Mouse (Mus musculus): ENCODE measurements around the gene Metap1d.
A peak's percentile ranks its signal among the peaks of the same experiment; 100 is the strongest.

Gene Metap1d

DNA sequence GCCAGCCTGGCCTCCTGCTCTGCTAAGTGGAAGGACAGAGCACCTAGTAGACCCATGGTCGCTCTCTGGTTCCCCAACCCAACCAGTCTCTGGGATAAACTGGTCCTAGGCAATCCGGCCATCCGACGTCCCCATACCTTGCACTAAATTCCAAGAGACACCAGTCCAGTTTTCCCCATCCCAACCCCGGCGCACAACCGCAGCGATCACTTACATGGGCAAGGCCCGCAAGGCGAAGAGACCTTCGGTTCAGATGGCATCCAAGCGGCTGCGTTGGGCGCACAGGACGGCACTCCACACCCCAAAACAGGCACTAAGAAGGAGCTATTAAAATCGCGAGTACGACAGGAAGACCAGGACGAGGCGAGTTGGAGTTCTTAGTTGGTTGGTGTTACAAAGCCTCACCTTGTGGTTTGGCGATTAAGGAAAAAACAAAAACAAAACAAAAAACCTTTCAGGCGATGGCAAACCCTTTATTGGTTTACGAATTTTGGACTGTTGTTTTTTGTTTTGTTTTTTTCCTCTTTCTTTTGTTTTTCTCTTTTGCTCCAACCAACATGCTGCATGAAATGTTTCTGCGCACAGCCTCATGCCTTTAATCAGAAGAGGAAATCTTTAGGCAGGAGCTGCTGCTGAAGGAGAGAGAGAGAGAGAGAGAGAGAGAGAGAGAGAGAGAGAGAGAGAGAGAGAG, 74.4 kb downstream of the Metap1d start:
- DNase-seq (ENCODE audit: low spot score) = no peak

DNA sequence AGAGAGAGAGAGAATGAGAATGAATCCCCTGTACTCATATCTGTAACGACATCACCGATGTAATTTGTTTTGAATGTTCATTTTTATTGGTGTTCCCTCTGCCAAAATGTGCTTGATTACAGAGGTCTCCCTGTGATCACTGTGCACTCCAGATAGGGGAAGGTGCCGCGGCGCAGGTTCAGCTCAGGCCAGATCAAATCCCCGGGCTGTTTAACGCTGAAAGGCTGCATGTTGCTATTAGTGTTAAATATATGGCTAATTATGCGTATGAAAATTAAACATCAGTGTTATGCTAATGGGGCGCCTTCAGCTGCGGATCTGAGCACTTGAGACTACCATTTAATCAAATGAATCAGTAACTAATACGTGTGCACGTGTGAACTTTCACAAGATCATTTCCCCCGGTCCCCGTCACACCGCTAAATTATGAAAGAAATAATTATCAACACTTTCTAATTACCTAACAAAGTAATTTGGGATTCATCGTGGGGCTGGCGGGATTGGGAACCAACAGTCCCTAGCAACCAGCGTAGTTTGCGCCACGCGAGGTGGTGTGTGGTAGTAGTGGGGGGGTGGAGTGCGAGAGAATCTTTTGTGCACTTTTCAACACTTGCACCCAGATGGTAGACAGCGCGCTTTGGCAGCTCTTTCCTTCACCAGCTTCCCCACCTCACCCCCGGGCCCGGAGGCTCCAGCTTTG, 75.1 kb downstream of the Metap1d start, which contains the start of gene Dlx1:
Dlx1 (plus strand) TSS at position 100 of the 700 bp plus-strand sequence.
- no peak for DNase-seq (ENCODE audit: low spot score)

DNA sequence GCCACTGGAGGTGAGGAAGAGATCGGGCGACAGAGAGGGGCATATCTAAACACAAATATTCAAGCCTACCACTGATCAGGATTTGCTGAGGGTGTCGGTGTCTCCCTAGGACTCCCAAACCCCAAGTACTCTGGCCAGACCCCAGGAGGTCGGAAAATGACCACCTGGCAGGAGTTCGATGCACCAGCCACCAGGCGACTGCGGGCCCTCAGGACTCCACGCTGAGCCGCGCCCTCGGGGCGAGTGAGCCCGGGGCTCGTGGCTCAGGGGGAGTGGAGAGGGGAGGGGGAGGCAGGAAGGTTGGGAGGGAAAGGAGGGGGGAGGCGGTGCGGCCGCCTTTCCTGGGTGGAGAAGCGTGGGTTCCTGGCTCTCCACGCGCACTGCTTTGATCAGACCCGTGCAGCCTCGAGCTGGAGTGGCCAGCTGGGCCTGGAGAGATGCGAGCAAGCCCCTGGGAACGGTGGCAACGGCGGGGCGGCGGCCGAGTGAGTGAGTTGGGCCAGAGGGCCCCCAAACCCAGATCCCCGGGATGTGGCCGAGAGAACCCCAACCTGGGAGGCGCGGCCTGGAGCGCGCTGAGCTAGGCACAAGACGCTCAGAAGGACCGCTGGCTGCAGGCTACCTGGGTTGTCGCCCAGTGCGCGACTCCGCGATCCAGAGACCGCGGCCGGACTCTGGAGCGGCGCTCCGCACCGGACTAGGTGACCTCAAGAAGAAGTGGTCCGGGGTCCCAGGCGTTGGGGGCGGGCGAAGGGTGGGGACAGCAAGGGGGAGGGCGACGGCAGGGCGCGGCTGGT, 75.8 kb downstream of the Metap1d start:
- DNase-seq (ENCODE audit: low spot score) = peak; percentile 56

DNA sequence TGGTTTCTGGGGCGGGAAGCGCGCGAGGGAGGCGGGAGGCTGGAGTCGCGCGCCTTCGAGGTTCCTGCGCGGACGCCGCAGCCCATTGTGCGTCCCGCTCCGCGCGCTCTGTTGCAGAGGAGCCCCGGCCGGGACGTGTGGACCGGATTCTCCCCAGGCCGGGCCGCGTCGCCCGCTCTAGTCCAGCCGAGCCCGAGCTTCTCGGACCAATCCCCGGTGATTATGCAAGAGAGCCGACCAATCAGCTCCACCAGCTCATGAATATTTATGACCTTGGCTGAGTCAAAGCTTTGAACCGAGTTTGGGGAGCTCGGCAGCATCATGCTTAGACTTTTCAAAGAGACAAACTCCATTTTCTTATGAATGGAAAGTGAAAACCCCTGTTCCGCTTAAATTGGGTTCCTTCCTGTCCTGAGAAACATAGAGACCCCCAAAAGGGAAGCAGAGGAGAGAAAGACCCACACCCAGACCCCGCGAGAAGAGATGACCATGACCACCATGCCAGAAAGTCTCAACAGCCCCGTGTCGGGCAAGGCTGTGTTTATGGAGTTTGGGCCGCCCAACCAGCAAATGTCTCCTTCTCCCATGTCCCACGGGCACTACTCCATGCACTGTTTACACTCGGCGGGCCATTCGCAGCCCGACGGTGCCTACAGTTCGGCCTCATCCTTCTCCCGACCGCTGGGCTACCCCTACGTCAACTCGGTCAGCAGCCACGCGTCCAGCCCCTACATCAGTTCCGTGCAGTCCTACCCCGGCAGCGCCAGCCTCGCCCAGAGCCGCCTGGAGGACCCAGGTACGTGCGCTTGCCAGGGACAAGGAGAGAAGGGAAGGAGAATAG, 76.7 kb downstream of the Metap1d start:
- DNase-seq (ENCODE audit: low spot score) = peak; percentile 94

DNA sequence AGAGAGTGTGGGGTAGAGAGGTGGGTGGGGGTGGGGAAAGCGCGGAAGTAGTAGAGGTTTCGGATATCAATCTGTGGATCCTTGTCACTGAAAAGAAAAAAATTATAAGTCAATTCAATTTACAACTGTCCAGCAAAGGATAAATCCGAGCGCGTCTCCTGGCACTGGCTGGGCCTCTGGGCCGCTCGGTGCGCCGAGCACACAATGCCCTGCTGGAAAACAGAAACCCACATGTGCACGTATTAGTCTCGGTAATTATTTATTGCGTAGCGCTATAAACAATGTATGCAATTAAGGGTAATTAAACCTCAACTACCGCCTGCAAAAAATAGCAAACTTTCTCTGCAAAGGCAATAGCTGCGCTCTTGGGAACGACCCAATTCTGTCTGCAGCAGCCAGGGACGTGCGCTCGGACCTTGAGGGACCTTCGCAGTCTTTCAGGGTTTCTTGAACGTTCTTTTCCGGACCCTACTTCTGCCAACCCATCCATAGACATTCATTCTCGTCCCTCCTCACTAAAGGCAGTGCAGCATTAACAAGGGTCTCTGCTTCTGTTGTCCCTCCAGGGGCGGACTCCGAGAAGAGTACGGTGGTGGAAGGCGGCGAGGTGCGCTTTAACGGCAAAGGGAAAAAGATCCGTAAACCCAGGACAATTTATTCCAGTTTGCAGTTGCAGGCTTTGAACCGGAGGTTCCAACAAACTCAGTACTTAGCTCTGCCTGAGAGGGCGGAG, 77.5 kb downstream of the Metap1d start:
- DNase-seq (ENCODE audit: low spot score) = peak; percentile 46

DNA sequence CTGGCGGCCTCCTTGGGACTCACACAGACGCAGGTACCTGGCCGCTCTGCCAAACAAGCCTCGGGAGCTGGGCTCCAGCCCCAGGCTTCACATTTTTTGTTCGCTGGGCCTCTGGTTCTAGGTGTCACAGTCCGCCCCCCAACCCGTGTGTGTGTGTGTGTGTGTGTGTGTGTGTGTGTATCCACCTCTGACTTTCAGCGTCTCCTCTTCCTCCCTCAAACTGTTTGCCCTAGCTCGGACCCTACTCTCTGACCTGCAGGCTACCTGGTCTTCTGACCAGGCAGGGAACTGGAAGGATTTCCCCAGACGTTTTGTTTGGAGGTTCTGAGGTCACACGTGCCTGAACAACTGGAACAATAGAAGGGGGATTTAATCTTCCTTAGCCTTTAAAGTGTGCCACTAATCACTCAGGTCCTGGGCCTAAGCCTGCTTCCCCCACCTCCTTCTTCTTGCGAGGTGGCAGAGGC, 78.1 kb downstream of the Metap1d start:
- no peak for DNase-seq (ENCODE audit: low spot score)

DNA sequence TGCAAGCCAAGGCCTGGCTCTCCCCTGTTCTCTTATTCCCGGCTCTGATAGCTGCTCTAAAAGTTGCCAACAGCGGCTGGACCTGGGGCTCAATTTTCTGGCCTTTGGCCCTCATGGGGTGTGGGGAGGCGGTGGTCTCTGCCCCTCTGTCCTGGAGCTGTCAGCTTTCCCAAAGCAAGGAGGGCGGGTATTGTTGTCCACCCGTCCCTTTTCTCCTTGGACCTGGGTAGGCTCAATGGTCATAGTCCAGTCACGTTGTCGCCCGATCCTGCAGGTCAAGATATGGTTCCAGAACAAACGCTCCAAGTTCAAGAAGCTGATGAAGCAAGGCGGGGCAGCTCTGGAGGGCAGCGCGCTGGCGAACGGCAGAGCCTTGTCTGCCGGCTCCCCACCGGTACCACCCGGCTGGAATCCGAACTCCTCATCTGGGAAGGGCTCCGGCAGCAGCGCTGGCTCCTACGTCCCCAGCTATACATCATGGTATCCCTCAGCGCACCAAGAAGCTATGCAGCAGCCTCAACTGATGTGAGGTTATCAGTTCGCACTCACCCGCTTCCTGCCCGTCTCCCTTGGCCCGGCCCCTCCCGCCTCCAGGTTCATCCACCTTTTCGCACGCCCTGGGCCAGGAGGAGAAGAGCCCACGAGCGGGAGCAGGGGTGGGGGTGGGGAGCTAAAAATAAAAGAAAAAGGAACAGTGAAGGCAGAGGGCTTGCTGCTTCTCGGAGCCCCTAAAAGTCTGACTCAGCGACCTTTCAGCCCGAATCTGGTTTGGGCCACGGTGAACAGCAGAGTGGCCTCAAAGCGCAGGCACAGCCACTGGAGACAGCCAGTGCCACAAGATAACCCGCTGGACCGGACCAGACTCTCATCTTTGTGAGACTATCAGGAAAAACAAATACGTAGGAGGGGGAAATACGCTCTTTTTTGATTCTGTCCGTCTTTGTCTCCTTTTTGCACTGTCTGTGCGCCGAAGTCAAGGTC, 79.2 kb downstream of the Metap1d start:
- no peak for DNase-seq (ENCODE audit: low spot score)

DNA sequence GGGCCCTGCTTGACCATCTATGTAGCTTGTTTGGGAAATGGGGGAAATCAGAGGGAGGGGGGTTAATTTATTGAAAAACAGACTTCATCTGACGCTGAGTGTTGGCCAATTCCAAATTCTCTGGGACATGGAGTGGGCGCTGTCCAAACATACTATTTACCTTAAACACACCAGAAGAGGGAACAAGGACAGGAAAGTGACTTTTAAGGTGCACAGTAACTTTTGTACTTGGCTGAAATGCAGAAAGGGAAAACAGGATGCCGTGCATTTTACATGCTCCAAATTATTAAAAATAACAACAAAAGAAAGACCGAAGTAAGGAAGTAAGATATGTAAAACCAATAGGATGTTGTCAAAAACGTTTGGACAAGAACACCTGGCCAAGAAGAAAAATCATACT, 80.0 kb downstream of the Metap1d start:
- no peak for DNase-seq (ENCODE audit: low spot score)

DNA sequence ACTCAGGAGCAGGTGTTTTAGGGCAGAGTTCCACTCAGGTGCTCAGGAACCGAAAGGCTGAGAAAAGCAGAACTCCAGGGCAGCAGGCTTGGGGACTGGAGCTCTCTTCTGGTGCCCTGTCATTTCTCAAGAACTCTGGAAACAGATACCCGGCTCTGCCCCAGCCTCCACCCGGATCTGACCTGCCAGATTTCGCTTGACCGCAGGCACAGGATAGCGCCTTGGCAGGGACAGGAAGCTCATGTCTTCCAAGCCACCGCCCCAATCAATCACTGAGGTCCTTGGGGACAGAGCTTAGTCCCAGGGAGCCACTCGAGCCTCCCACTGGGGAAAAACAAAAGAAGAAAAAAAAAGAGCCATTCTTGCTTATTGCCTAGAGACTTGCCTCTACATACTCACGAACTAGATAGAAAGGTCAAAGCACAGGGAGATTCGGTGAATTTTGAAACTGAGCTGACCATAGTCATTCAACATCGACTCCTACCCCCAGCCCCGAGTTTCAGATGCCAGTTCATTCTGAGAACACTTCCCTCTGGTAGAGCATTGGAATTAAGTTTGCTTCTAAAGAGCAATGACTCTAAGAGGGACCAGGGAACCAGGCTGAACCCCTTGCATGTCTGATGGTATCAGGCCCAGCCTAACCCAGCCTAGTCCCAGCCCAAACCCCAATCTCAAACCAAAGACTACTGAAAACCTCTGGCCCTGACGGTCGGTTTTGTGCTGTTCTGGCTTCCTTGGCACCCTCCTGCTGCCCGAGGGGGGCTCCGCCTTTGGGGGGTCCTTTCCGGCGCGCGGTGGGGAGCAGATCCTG, 81.4 kb downstream of the Metap1d start:
- DNase-seq (ENCODE audit: low spot score) = no peak

DNA sequence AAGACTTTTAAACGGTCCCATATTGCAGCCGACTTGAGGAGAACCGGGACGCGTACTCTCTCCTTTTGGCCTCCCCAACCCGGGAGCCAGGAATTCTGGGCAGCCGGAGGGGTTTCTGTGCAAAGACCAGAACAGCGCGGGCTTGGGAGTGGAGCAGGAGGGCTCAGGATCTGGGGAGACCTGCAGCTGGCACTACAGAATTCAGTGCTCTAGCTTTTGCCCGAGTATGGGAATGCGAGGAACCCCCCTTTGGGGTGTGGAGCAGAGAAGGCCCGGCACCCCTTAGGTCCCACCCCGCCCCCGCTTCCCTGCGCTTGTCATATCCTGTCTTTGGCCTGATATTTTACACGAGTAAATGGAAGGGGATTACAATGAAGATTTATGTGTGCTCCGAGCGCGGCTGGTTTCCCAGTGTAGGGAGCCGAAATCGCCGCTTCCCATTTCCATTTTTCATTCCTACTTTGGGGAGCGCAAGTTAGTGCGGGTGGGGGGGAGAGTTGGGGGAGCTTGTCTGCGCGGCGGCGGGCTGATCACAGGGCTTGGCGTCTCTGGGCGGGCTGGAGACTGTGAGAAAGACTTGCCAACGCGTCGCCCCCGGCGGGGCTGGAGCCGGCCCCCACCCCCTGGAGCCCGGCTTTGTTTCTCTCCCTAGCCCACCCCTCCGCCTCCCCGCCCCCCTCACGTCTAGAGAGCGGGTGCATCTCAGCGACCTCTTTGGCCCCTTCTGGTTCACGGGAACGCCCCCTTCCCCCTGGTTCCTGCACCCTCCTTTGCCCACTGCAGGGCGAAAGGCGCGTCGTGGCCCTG, 87.7 kb downstream of the Metap1d start:
- DNase-seq (ENCODE audit: low spot score) = peak; percentile 25

DNA sequence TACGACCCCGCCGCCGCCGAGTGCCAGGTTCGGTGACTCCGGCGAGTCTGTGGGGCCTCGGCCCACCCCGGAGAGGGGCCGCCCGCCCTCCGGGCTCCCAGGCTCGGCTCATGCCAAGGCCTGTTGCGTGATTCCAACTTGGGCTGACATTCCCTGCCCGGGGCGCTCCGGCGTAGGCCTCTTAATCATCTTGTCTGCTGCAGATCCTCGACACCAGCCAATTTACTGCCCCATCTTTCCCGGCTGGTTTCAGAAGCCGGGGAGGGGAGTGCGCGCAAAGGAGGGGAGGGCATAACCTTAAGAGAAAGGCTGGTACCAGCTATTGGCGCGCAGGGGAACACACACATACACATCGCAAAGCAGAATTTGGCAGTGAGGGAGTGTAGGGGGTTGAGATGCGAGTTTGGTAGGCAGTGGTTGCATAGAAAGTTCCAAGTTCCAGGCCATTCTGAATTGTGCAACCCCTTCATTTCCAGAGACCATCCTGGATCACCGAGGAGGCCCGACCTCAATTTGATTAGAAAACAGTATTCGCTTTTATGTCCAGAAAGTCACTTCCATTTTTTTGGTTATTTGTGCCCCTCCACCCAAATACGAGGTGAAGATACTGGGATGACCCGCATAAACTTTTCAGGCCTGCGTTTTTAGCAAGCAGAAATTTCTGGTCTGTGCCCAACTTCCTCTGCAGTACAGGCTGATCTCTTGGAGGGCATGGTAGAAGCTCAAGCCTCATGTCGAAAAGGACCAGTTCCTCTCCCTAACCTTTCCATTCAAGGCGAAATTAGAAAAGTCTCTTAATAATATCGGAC, 88.5 kb downstream of the Metap1d start:
- peak; percentile 37 for DNase-seq (ENCODE audit: low spot score)

DNA sequence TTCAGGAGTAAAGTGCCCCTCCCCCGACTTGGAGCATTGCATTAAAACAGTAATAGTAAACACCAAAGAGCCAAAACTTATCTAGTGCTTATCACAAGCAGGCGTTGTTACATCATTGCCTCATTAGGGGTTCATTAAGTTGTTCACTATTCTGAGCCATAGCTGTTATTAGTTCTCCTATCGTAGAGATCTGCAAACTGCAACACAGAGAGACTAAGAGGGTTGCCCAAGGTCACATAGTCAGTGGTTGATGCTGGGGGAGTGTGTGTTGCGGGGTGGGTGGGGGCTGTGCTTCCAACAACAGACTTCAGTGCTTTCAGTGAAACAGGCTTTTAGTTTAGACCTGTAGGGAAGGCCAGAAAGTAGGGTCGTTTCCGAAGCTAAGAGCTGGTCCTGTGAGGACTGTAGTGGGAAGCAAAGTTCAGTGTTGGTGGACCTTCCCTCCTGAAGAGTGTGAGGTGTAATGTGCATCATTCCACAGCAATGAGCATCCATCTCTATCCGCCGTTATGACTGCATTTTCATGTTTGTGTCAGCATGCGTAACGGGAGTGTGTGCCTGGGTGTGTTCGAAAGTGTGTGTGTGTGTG, 89.2 kb downstream of the Metap1d start:
- no peak for DNase-seq (ENCODE audit: low spot score)

DNA sequence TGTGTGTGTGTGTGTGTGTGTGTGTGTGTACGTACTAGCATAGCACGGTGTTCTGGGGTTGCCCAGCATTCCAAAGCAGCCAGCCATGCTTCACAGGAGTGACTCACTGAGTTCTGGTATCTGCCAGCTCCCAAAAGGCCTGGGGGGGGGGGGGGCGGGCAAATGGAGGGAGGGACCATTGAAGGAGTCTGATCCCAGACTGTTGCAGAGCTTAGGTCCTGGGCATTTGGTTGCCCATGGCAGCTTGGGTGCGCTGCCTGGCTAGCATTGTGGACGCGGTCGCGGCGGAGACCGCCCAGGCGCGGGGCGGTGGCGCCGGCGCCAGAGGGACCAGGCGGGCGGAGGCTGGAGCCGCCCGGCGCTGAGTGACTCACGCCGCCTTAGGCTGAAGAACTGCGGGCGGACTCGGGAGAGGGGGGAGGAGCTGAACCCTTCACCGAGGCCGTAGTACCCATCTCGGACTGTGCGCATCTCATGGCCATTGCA, 89.8 kb downstream of the Metap1d start:
- peak; percentile 87 for DNase-seq (ENCODE audit: low spot score)

DNA sequence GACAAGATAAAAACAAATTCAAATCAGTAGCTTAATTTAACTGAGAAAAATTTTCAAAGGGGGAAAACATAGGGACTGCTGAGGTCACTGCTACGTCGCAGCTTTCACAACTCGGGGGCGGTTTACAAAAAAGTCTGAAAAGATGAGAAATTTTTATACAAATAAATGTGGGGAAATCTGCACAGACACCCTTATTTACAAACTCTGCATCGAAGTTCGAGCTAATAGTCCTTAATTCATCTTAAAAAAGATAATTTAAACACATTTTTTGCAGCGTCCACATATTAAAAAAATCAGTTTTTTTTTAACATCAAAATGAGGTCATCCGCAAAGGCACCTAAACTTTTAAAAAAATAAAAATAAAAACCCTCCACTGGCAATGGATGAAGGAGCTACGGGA, 90.5 kb downstream of the Metap1d start:
- no peak for DNase-seq (ENCODE audit: low spot score)

DNA sequence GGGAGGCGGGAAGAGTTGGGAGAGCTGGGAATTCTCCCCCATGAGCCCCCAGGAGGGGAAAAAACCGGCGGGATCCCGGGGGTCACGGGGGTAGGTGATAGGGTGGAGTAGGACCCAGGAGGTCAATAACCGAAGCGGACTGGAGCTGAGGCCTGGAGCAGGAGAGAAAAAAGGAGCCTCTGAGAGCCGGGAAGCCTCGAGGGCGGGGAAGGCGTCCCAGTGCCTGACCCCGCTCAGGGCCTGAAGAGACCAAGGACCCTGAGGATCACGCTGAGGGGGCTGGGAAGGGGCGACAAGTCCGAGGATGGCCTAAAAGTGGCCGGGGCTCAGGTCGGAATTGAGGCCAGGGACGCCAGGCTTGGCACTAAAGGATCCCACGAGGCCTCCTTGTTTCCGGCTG, 90.9 kb downstream of the Metap1d start:
- no peak for DNase-seq (ENCODE audit: low spot score)

DNA sequence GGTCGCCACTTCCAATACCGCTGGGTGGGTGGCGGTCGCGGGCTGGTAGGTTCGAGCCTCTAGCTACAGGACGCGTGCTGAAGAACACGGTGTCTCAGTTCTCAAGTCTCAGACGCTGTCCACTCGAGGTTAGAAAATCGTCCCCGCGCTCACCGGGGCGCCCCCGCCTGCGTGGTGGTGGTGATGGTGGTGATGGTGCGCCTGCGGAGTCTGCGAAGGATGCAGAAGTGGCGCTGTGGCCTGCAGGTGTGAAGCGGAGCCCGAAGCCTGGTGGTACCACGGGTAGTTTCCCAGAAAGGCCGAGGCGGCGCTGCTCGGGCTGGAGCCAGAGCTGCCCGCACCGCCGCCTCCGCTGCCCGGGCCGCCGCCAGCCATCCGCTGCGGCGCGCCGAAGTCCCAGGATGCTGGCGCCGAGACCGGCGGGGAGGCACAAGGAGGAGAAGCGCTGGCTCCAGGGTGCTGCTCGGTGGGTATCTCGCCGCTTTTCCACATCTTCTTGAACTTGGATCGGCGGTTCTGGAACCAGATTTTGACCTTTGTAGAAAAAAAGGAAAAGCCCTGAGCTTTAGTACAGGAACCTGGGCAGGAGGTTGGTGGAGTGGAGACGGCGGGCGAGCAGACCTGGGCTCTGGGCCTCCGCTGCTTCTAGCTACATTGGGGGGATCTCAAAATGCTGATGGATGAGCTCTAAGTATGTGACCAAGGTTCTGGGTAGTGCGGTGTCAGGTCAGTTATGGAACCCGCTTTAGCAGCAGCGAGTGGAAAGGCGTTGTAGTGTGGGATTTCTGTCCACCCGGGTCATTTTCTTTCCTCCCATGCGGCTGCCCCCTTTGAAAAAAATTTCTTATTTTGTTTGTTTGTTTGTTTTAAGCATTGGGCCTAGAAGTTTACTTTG, 91.6 kb downstream of the Metap1d start:
- DNase-seq (ENCODE audit: low spot score) = no peak

Data from MN1 (cell line).